Mouse (Mus musculus) heart, postnatal 4 days (tissue): ENCODE measurements around the gene 3830403N18Rik. TPM values are rescaled to one million over a fixed set of nuclear protein-coding genes. Genes with fewer than 3 reads are reported as not detected.
"Not testable (repeated sequence)": the region's sequence is repeated elsewhere in the genome, so short reads cannot be mapped to it uniquely, and the experiment has no call there.

Experiments used
- DNase-seq: peaks from one replicate; pipeline ENCODE4 v3.0.0; 2021
- total RNA-seq, 2 experiments: library from RNA; stranded (reverse); gene quantifications; 2 replicates each; pipeline ENCODE4 v1.2.3; 2021

Gene 3830403N18Rik
- total RNA-seq, result under 1 TPM; 0.45 to 0.74 TPM

- not testable (repeated sequence) for DNase-seq
Observed at GRCm38 (mm10) chrX:56136336-56136909, at the start of gene 3830403N18Rik. Gene 3830403N18Rik (plus strand): TSS chrX:56136572.

GRCm38 (mm10) chrX:56151396-56151795 is 15.0 kb downstream of the 3830403N18Rik start:
- no peak for DNase-seq

GRCm38 (mm10) chrX:56186449-56186848 is 50.1 kb downstream of the 3830403N18Rik start:
- not testable (repeated sequence) for DNase-seq

Other genes starting within 250 kb of the 3830403N18Rik start
- not detected for gene Gm773, start 76.3 kb downstream of the 3830403N18Rik start, total RNA-seq
- 1 to 10 TPM; 5.5 to 6.1 TPM for gene Zfp449, start 209.8 kb downstream of the 3830403N18Rik start, total RNA-seq
- under 1 TPM; 0.61 to 0.91 TPM for gene Smim10l2a, start 238.0 kb downstream of the 3830403N18Rik start, total RNA-seq